Mouse (Mus musculus) MEL (cell line): ENCODE measurements at regions not wholly inside any gene's neighbourhood (a gene's known extent, or its start where the extent isn't known, plus 50 kb on each side); places are given as distances from the start of the nearest gene placed in this dataset.

Source experiments
- DNase-seq: peaks from one replicate; pipeline ENCODE4 v3.0.0; 2011; ENCODE audit warnings: low read depth, low spot score
- H3K27ac ChIP-seq: 2 replicates; pipeline ENCODE4 v1.5.1; 2012; ENCODE audit warnings: low read depth, mild to moderate bottlenecking, control low read depth, low read length, moderate library complexity; ENCODE audit not compliant: control insufficient read depth
- H3K27me3 ChIP-seq, 2 experiments: fragments of 150-350 bp in 1 of 2; sonication (generic) in 1 of 2; 2 replicates each; pipeline ENCODE4 v1.6.1; 2012; ENCODE audit warnings: low read length in 2 of 2, mild to moderate bottlenecking in 2 of 2, improper control_type of control experiment in 1 of 2, moderate library complexity in 1 of 2; ENCODE audit not compliant: insufficient read depth in 2 of 2, control insufficient read depth in 1 of 2
- H3K36me3 ChIP-seq, 2 experiments: 2 replicates each; pipeline ENCODE4 v1.6.1; 2012 to 2014; ENCODE audit warnings: low read length in 2 of 2, improper control_type of control experiment in 1 of 2, inconsistent platforms in 1 of 2, mild to moderate bottlenecking in 1 of 2; ENCODE audit not compliant: insufficient read depth in 2 of 2, control insufficient read depth in 1 of 2
- H3K4me1 ChIP-seq, 2 experiments: fragments of 150-350 bp in 1 of 2; sonication (generic) in 1 of 2; 2 replicates each; pipeline ENCODE4 v1.6.1; 2012; ENCODE audit warnings: low read length in 2 of 2, improper control_type of control experiment in 1 of 2, mild to moderate bottlenecking in 1 of 2; ENCODE audit not compliant: insufficient read depth in 2 of 2, control insufficient read depth in 1 of 2
- H3K4me3 ChIP-seq, 2 experiments: fragments of 150-350 bp in 1 of 2; sonication (generic) in 1 of 2; 2 replicates each; pipeline ENCODE4 v1.5.1; 2012; ENCODE audit warnings: low read depth in 2 of 2, low read length in 2 of 2, mild to moderate bottlenecking in 2 of 2, moderate library complexity in 2 of 2, control low read depth in 1 of 2, improper control_type of control experiment in 1 of 2; ENCODE audit not compliant: control insufficient read depth in 1 of 2, insufficient read depth in 1 of 2
- H3K79me2 ChIP-seq: 2 replicates; pipeline ENCODE4 v1.6.1; 2012; ENCODE audit warnings: mild to moderate bottlenecking, low read length, moderate library complexity; ENCODE audit not compliant: control insufficient read depth, poor library complexity, insufficient read depth
- H3K9ac ChIP-seq: 2 replicates; pipeline ENCODE4 v1.6.1; 2012; ENCODE audit warnings: low read depth, mild to moderate bottlenecking, control low read depth, low read length, moderate library complexity; ENCODE audit not compliant: control insufficient read depth, poor library complexity, severe bottlenecking
- H3K9me3 ChIP-seq: fragments of 150-350 bp; sonication (generic); replicated peaks from 2 replicates; pipeline ENCODE4 v1.6.1; 2012; ENCODE audit warnings: mild to moderate bottlenecking, low read length, improper control_type of control experiment, moderate library complexity; ENCODE audit not compliant: insufficient read depth
- E2F4 ChIP-seq: IDR thresholded peaks from 2 replicates; pipeline ENCODE4 v1.6.1; 2011; ENCODE audit warnings: low read depth, low read length, improper control_type of control experiment, borderline replicate concordance
- EP300 ChIP-seq, 2 experiments: IDR thresholded peaks; 2 replicates each; pipeline ENCODE4 v1.6.1; 2011; ENCODE audit warnings: improper control_type of control experiment in 2 of 2, low read length in 2 of 2, low read depth in 1 of 2, mild to moderate bottlenecking in 1 of 2
- GABPA ChIP-seq: IDR thresholded peaks from 2 replicates; pipeline ENCODE4 v1.6.1; 2012; ENCODE audit warnings: low read depth, mild to moderate bottlenecking, inconsistent platforms, low read length, improper control_type of control experiment, moderate library complexity
- GATA1 ChIP-seq: IDR thresholded peaks from 2 replicates; pipeline ENCODE4 v1.6.1; 2011; ENCODE audit warnings: low read depth, low read length, improper control_type of control experiment
- HCFC1 ChIP-seq: IDR thresholded peaks from 2 replicates; pipeline ENCODE4 v1.6.1; 2012; ENCODE audit warnings: low read depth, mild to moderate bottlenecking, inconsistent platforms, low read length, improper control_type of control experiment, moderate library complexity
- MAFK ChIP-seq: IDR thresholded peaks from 2 replicates; pipeline ENCODE4 v1.6.1; 2011; ENCODE audit warnings: low read depth, mild to moderate bottlenecking, low read length, improper control_type of control experiment, borderline replicate concordance
- MAX ChIP-seq: IDR thresholded peaks from 2 replicates; pipeline ENCODE4 v1.6.1; 2011; ENCODE audit warnings: low read length, improper control_type of control experiment
- MAZ ChIP-seq: IDR thresholded peaks from 2 replicates; pipeline ENCODE4 v1.6.1; 2012; ENCODE audit warnings: low read depth, mild to moderate bottlenecking, inconsistent platforms, low read length, improper control_type of control experiment
- MYC ChIP-seq: IDR thresholded peaks from 2 replicates; pipeline ENCODE4 v1.6.1; 2011; ENCODE audit warnings: low read depth, mild to moderate bottlenecking, low read length, improper control_type of control experiment, moderate library complexity
- POLR2A ChIP-seq, 2 experiments: IDR thresholded peaks; 2 replicates each; pipeline ENCODE4 v1.6.1; 2011 to 2012; ENCODE audit warnings: low read length in 2 of 2, mild to moderate bottlenecking in 2 of 2, control low read depth in 1 of 2, improper control_type of control experiment in 1 of 2, low read depth in 1 of 2, moderate library complexity in 1 of 2; ENCODE audit not compliant: control insufficient read depth in 1 of 2, insufficient read depth in 1 of 2, poor library complexity in 1 of 2
- POLR2AphosphoS2 ChIP-seq: IDR thresholded peaks from 2 replicates; pipeline ENCODE4 v1.6.1; 2011; ENCODE audit warnings: low read length, improper control_type of control experiment
- POLR2AphosphoS5 ChIP-seq: IDR thresholded peaks from 2 replicates; pipeline ENCODE4 v1.6.1; 2012; ENCODE audit warnings: low read depth, borderline replicate concordance, mild to moderate bottlenecking, inconsistent platforms, low read length, moderate library complexity, mixed read lengths
- RCOR1 ChIP-seq: IDR thresholded peaks from 2 replicates; pipeline ENCODE4 v1.6.1; 2012; ENCODE audit warnings: low read depth, mild to moderate bottlenecking, inconsistent platforms, low read length, improper control_type of control experiment
- TBP ChIP-seq: IDR thresholded peaks from 2 replicates; pipeline ENCODE4 v1.8.0; 2011; ENCODE audit warnings: low read depth, low read length, improper control_type of control experiment
- TCF12 ChIP-seq: IDR thresholded peaks from 2 replicates; pipeline ENCODE4 v1.6.1; 2014; ENCODE audit warnings: low read depth, mild to moderate bottlenecking, inconsistent platforms, low read length, improper control_type of control experiment, moderate library complexity
- USF2 ChIP-seq, 2 experiments: IDR thresholded peaks; 2 replicates each; pipeline ENCODE4 v1.6.1; 2011 to 2012; ENCODE audit warnings: improper control_type of control experiment in 2 of 2, low read length in 2 of 2, borderline replicate concordance in 1 of 2, inconsistent platforms in 1 of 2, low read depth in 1 of 2, mild to moderate bottlenecking in 1 of 2; ENCODE audit not compliant: insufficient read depth in 1 of 2

DNA sequence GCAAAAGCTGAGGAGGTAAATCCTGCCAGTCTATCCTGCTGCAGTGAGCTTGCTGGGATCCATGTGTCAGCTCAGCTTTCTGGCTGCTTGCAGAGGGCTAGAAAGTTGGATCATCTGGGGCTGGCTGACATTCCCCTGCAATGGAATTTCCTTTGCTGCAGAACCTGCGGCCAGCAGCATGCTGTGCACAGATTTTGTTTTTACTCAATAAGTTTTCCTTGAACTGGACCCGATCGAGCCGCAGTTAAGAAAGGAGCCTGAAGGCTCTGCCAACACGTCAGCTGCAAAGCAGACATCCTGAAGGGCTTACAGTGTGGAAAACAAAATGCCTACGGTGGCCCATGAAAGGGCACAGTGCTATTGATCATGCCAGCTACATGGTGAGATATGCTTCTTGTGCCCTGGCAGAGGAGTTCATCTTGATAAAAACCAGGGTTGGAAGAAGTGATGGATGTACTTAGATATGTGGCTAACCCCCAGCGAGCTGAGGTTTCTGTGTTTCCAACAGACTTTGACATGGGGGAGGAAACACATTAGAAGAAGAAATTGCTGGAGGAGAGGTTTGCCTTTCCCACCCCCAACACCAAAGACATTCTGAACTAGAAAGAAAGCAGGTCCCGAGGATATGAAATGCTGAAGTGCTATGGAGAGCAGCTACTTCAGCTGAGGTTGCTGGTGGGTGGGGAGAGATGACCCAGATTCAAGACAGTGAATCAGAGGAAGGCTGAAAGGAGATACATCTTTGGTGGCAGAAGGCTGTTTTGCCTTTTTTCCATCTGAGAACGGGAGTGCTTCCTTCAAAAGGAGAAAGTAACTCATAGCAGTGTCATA, 105.2 kb upstream of the Pdzrn3 start:
- Histone ChIP-seq H3K27ac (no peak overlapping the region), H3K79me2 (no peaks in the 10 kb centered on the region), H3K27me3 (no peaks in the 10 kb centered on the region), H3K9ac (no peak overlapping the region), H3K36me3 (no peaks in the 10 kb centered on the region), H3K4me3 (no peak overlapping the region), H3K4me1 (no peaks in the 10 kb centered on the region), H3K9me3 (no peaks in the 10 kb centered on the region)
- no peak for TF ChIP-seq MAFK
- TF ChIP-seq TBP, result no peak
- no peak for TF ChIP-seq POLR2AphosphoS5
- no peak for TF ChIP-seq POLR2A (IDR thresholded peaks at IDR 0.05; ENCODE audit: control insufficient read depth in 1 of 2, insufficient read depth in 1 of 2, low read depth in 1 of 2, low read length in 2 of 2, poor library complexity in 1 of 2)
- no peak for TF ChIP-seq MAZ
- no peak for TF ChIP-seq HCFC1
- no peak for TF ChIP-seq E2F4
- TF ChIP-seq RCOR1, result no peak
- TF ChIP-seq TCF12, result no peak
- no peak for TF ChIP-seq GABPA
- TF ChIP-seq GATA1, result no peak
- TF ChIP-seq MYC, result no peak
- TF ChIP-seq MAX, result no peak
- TF ChIP-seq EP300 (IDR thresholded peaks at IDR 0.05; ENCODE audit: low read depth in 1 of 2, low read length in 2 of 2), result no peak
- no peak for DNase-seq

DNA sequence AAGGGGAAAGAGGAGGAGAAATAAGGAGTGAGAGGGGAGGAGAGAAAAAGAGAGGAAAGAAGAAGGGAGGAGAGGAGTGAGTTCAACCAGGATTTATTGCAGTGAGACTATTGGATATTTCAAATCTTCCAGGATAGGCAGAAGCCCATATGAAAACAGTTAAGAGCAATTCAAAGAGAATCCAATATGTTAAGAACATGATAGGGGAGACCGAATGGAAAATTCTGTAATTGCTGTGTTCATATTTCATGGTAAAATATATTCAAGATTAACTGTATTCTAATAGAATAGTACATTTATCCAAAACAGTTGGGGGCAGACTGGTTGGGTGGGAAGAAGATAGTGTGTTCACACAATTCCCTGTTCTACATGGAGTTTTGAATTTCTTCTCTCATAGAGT, 96.3 kb upstream of the Pdzrn3 start:
- Histone ChIP-seq H3K36me3 (no peaks in the 10 kb centered on the region), H3K79me2 (no peaks in the 10 kb centered on the region; the same call in 1 of the 2 replicates), H3K9me3 (no peaks in the 10 kb centered on the region), H3K27ac (no peak overlapping the region), H3K27me3 (no peaks in the 10 kb centered on the region), H3K4me1 (no peaks in the 10 kb centered on the region), H3K4me3 (no peak overlapping the region), H3K9ac (no peak overlapping the region)
- no peak for DNase-seq
- no peak for TF ChIP-seq USF2 (IDR thresholded peaks at IDR 0.05; ENCODE audit: borderline replicate concordance in 1 of 2, insufficient read depth in 1 of 2, low read depth in 1 of 2, low read length in 2 of 2)
- TF ChIP-seq POLR2AphosphoS2, result no peak
